Mouse (Mus musculus): ENCODE measurements around the gene Naaladl2.
"Not testable (repeated sequence)": the region's sequence is repeated elsewhere in the genome, so short reads cannot be mapped to it uniquely, and the experiment has no call there.

The Naaladl2 gene

DNA sequence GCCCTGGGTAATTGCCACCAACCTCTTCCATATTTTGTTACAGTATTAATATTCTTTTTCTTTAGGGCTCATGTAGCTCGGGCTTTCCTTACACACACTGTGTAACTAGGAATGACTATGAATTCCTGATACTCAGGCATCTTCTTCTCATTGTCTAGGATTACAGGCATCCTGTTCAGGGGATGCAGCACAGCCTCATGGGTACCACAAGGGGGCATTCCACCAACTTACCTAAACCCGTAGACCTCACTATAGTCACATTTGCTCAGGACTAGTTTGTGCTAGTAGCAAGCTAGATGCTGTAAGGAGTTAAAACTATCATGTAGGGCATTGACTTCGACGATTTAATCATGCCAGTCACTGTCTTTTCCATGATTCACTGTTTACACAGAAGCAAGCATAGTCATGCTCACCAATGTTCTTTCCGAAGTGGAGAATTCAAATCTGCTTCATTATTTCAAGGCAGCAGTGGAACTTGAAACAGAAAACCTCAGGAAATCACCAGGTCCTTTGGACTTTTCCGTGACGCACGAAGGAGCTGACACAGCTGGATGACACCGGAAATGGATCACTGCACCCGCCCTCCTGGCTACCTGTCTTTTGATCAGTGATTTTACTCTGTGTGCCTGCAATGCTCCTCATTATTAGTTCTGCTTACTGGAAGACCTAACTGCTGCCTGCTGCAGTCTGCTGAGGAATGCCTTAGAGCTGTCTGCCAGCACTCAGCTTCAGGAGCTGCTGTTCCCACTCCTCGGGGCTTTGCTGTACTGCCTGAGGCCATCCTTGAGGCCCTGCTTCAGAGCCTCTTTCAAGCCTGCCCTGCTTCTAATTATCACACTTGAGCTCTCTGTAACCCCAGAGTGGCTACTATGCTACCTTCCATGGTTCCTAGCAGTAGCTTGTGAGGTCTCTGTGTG lies 822.3 kb downstream of the Naaladl2 start:
- no peak for DNase-seq (ENCODE audit: low read depth, low spot score)

DNA sequence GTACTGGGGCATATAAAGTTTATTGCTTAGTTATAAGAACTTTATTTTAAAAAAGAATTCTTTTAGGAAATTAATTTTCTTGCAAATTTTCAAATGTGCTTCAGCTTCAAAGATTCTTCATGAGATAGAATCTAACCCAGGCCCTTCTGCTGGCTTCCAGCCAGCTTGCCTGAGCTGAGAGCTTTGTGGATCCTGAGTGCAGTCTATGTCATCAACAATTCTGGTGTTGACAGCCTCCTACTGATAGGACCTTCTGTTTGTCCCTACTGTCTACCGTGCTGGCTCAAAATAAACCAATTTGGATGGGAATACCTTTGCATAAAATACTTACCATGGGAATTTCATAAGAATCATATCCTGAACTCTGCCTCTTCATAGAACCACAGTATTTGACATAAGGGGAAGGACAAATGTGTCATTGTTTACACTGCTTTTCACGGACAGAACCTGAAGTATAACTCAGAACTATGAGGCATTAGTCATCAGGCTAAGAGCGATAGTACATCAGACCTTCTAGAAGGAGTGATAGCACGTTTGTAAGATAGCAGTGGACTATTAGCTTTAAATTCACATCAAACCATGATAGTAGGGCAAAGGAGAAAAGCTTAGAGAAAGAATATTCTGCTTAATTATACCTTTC lies 829.3 kb downstream of the Naaladl2 start:
- DNase-seq (ENCODE audit: low read depth, low spot score) = no peak

DNA sequence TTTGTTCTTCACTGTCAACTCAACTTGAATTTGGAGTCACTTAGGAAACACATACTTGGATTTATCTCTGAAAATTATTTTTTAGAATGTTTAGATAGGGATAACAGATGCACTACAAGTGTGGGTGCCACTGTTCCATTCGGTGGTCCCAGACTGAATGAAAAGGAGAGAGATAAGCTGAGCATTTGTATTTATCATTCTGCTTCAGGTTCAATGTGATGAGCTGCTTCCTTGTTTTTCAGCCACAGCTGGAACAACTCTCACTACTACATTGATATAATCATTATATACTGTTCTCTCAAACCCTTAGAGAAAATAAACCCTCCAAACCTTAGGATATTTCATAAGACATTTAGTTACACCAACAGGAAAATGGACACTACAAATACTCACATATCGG lies 918.6 kb downstream of the Naaladl2 start:
- DNase-seq (ENCODE audit: low read depth, low spot score) = no peak

DNA sequence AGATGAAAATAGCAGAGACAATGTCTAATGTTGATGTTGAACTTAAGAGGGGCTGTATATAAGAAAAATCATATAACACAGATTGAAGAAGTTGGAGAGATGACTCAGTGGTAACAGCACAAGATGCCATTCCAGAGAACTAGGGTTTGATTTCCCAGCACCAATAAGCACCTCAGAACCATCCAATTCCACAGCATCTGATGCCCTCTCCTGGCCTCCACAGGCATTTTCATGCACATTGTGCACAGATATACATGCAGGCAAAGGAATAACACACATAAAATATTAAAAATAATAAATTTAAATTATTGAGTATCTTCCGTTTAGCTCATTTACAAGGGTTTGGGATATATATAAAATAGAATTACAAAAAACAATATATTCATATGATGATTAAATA lies 926.6 kb downstream of the Naaladl2 start:
- DNase-seq (ENCODE audit: low read depth, low spot score) = no peak

DNA sequence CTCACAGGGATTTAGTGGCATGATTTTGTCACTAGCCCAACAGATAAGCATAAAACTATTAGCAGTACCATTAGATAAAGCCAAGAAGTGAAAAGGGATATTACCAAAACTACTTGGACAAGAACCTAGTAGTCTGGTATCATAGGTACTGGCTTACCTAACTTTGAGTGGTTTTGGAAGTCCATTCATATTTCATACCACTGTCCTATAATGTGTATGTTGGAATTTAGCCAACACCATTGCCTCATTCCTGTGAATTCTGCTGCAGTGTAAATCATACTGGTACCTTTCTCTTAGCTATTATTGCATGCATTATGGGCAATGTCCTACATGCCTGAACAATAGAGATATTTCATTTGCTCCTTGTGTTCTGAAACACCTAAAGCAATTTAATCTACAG lies 977.5 kb downstream of the Naaladl2 start:
- no peak for DNase-seq (ENCODE audit: low read depth, low spot score)

DNA sequence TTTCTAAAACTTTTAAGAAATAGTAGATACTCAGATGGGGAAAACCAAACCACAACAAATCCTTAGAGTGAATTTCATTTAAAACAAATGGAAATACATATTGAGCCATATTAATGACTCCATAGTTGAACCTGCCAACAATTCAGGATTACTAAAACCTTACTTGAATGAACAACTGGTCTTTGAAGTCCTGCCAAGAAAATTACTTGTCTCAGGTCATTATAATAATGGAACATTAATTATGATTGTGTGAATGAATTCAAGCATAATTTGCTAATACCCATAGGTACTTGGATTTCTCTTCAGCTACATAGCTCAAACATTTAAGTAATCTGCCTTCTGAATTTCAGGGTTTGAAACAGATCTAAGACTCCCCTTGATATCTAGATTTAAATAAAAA lies 980.1 kb downstream of the Naaladl2 start:
- no peak for DNase-seq (ENCODE audit: low read depth, low spot score)

DNA sequence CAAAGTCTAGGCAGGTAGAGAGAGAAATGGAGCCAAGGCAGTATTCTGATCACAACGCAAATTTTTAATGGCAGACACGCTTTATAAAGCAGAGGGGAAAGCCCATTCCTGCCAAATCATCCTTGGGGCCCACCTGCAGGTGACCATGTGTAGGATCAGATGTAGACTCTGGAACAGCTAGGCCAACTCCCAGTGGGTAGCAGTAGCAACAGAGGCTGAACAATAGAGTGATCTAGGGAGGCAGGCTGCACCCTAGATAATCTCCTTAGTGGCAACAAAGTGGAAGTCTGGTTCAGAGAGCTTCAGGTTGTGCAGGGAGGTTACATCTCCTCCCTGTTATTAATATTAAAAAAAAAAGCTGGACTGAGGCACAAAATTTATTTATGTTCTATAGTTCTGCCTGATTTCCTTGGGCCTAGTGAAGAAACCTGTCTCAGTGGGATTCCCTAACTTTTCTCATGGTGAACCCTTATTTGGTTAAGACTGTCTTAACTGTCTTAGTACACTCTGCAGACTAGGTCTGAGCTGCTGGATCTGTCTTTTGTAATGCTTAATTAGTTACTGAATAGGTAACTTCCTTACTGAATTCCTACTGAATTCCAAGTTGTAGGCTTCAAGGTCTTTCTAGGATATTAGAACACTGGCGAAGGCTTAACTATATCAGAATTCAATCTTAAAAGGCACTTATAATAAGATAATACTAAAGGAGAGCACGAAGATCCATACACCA lies 992.8 kb downstream of the Naaladl2 start:
- DNase-seq (ENCODE audit: low read depth, low spot score) = not testable (repeated sequence)

DNA sequence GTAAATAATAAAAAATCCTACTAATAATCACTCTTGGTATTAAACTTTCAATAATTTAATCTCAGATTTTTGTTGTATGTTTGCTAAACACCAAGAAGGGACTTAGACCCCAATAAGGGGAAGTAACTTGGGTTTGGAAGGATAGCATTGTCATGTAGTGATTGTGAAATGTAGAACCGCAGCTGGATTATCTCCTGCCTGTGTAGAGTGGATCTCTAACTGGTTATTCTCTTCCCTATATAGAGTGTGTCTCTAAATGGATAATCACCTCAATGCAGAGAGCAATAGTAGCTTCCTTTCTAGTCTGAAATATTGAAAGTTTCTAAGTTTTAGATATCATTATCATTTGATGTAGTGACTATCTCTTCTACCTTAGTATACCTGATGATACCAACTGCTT lies 1001.3 kb downstream of the Naaladl2 start:
- DNase-seq (ENCODE audit: low read depth, low spot score) = no peak

DNA sequence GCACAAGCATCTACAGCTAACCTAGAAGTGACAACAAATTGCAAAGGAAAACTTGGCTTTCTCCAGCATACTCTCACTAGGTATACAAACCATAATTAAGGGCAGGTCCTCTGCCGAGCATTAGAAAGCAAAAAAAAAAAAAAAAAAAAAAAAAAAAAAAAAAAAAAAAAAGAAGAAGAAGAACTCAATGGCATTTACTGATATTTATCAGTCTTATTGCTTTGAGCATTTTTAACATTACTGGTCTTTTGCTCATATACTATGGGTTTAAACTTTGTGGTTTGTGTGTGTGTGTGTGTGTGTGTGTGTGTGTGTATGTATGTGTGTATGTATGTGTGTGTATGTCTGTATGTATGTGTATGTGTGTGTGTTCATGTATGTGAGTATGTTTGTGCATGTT lies 1006.1 kb downstream of the Naaladl2 start:
- DNase-seq (ENCODE audit: low read depth, low spot score) = no peak

DNA sequence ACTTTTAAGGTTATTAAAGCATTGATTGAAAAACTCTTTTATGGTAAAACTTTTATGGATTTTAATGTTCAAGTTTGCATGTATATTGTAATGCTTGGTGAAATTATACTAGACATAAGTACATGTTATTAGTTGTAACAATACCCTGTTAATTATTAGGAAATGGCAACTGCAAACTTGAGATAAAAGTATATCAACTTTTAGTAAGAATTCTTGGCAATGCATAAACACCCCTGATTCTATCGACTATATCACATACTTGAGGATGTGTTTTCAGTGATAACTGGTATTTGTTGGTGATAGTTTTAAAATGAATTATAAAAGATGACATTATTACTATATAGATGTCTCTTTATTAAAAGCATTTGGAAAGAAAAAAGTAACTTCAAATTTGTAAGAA lies 1017.9 kb downstream of the Naaladl2 start:
- DNase-seq (ENCODE audit: low read depth, low spot score) = no peak

DNA sequence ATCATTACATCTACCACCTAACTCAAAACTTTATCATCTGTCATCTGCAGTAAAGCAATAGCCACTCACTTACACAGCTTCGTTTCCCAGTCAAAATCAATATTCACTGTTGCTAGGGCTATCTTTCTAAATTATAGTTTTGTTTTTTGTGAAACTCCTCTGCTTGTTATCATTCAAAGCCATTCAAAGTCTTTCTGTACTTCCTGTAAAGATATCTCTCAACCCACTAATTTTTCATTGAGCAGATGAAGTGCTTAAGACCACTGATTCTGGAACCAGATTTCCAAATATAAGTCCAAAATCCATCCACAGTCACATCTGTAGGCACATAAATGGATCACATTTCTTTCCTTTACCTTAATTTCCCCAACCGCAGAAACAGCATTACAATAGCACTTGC lies 1020.0 kb downstream of the Naaladl2 start:
- no peak for DNase-seq (ENCODE audit: low read depth, low spot score)

DNA sequence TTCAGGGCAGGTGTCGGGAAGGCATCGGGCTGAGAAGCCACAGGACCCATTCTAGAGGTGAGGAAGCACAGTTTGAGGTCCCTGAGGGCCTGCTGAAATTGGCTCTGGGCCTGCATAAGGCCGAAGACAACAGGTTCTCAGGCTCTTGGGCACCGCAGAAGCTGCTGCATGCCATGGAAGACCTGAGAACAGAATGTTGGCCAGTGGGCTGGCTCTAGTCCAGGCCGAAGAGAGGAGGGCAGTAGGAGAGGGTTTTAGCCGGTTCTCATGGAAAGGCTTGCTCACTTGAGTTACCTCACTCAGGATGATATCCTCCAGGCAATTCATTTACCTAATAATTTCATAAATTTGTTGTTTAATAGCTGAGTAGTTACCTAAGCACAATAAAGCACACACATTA lies 1025.9 kb downstream of the Naaladl2 start:
- DNase-seq (ENCODE audit: low read depth, low spot score) = no peak

DNA sequence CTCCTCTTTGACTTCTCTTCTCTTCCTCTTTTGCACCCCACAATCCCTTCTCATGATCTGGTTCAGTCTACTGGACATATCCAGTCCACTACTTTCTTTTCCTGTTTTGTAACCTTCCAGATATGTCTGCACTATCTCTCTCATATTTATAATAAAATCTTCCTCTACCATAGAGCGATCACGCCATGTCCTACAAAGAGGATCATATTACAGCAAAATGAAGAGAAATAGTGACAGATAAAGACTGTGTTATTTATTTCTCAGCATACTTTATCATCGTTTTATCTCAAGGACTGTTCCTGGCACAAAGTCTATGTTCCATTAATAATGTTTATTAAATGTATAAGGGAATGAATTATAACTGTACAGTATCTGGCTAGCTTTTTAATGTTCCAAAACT lies 1029.2 kb downstream of the Naaladl2 start:
- no peak for DNase-seq (ENCODE audit: low read depth, low spot score)

DNA sequence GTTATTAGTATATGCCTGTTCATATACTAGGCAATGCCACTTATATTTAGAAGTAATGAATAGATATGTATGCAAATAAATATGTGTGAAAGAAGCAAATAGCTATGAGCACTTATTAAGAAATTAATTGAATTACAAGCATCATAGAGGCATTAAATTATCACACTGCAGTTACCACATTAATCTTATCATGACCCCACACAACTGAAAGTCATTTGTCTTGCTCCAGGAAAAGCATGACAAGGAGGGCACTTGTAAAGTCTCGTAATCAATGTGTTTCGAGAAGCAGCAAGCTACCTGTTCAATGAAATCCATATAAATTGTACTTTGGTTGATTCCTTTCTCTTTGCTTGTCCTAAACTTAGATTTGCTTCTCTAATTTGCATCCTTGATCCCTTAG lies 1030.7 kb downstream of the Naaladl2 start:
- no peak for DNase-seq (ENCODE audit: low read depth, low spot score)

DNA sequence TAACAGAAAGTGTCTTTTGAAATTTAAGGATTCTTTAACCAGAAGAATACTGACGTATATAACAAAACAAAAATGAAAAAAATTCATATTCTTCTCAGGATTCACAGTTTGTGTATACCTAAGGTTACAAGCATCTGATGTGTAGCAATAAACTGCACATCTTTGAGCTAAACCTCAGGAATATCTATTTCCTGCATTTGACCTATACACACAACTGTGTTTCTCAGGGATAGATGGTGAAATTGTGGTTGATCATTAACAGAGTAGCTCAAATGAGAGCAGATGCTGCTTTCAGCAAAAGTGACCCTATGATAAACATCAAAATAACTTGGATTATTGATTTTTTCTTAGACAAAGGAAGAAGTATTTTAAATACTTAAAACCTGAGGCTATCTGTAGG lies 1037.7 kb downstream of the Naaladl2 start:
- DNase-seq (ENCODE audit: low read depth, low spot score) = no peak

DNA sequence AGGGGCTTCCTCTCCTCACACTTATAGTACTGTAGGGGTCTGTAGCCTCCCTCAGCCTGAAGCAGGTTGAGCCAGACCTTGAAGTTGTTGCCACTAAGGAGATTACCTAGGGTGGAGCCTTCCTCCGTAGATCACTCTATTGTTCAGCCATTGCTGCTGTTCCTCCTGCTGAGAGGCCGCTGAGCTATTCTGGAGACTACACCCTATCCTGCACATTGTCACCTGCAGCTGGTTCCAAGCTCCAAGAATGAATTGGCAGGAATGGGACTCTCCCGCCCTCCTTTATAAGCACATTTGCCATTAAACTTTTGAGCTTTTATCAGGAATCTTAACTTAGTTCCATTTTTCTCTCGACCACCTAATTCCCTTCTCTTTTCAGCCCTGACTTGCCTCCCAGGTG lies 1064.3 kb downstream of the Naaladl2 start:
- no peak for DNase-seq (ENCODE audit: low read depth, low spot score)

DNA sequence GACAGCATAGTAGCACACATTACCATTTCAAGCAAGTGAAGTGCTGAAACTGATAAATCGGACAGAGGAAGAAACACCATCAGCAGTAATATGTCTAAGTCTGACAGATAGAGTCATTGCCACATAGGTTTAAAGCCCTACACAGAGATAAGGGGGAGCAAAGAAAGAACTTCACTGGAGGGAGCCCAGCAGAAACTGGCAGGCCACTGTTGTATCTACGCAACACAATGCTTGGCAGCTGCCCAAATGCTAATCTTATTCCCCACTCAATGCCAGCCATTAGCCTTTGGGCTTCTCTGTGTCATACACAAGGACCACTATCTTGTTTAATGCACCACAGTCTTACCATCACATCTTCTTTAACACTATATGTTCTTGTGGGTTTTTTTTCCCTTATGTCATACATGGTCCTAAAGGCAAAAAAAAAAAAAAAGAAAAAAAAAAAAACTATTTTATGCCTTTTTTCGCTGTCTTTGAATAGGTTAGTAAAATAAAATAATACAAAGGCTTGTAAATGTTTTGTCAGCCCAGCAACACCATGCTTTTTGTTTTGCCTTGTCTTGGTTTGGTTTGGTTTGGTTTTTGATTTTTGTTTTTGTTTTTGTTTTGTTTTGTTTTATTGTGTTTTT lies 1072.8 kb downstream of the Naaladl2 start:
- DNase-seq (ENCODE audit: low read depth, low spot score) = no peak

DNA sequence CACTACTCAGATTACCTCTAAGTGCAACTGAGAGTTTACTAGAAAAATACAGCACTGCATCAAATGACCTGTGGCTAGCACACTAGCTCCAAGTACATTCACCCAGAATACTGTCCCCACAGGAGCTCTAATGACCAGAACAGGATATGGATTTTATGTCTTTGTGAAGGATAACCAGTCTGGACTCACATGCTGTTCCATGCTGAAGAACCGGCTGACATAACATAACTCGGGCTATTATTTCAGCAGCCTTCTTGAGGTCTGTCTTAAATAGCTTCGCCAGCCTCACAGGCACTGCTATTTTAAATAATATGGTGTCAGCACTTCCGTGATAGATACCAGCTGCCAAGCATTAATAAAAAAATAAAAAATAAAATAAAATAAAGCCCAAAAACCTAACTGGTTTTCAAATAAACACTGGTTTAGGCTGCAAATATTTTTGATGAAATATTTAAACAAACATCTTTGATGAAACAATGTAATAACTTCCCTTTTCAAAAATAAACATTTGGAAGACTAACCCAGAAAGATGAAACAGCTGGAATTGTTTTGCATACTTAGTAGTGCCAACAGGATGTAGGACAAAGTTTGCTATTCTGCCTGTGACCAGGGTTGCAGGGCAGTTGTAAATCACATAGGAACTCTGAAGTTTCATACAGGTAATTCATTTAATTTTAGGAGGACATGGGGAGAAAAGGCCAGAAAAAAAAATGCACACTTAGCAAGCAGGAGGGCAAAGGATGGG lies 1073.5 kb downstream of the Naaladl2 start:
- DNase-seq (ENCODE audit: low read depth, low spot score) = no peak

DNA sequence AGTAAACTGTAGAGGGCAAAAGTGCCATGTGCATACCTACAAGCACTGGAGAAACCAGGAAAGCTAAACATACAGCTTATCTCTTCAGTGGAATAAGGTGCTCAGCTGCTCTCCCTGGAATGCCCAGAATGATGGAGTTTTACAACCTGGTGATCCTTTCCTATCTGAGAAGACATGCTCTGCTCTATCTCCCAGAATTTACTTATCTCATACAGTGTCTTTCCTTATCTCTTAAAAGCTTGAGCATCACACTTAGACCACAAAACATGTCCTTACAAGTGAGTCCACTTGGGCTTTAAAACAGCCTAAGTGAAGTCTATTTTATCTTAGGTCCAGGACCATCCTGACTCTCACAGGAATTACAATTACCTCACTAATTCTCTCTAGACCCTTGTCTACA lies 1095.8 kb downstream of the Naaladl2 start:
- DNase-seq (ENCODE audit: low read depth, low spot score) = no peak

DNA sequence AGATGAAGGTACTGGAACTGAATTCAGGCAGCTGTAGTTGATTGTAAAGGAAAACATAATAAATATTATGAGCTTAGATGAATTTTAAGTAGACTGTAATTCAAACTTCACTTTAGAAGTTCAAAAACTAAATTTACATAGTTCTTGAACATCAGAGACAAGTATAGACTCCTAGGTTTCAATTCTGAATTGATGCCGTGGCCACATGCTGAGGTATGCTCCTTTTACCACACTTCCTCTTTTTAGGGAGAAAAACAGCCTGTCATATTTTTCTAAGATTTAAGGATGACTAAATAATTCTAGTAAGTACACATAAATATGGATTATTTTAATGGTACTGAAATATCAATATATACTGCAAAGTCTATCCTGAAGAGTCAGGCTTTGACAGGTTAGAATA lies 1142.3 kb downstream of the Naaladl2 start:
- DNase-seq (ENCODE audit: low read depth, low spot score) = no peak

DNA sequence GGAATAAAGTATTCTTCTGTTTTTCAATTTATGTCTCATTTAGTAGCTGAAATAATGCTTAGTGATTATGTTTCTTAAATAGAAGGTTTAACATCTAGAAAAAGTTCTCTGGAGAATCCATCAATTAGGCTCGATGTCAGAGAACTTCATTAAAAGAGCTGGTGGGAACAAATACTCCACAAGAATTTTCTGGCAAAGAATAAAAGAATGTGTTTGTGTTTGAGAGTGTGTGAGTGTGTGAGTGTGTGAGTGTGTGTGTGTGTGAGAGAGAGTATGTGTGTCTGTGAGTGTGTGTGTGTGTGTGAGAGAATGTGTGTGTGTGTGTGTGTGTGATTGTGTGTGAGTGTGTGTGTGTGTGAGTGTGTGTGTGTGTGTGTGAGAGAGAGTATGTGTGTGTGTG lies 1170.3 kb downstream of the Naaladl2 start:
- no peak for DNase-seq (ENCODE audit: low read depth, low spot score)
